Mouse (Mus musculus) CH12.LX (cell line): Measurements from ENCODE around the gene Mcur1. TPM values are rescaled to one million over a fixed set of nuclear protein-coding genes. Genes with fewer than 3 reads are reported as not detected.

Experiments used
- polyA plus RNA-seq: library from polyadenylated mRNA; unstranded; fragments of >175 nt; gene quantifications from 2 replicates; pipeline ENCODE4 v1.2.1, GENCODE M21; 2012; ENCODE audit warnings: low read depth; ENCODE audit not compliant: insufficient read length
- total RNA-seq, 2 experiments: library from RNA; depleted of rRNA; stranded (reverse); fragments of 300-350 nt in 1 of 2; fragments of >200 nt in 1 of 2; gene quantifications; 2 replicates each; pipeline ENCODE4 v1.2.3; 2012 to 2014

Gene Mcur1
- total and polyA plus RNA-seq, 3 experiments: 4.7 to 12.5 (median 6.3) TPM

Other genes starting within 250 kb of the Mcur1 start
- 6.3 and 8.2 TPM in 2 replicates for gene Sirt5, start 194.7 kb downstream of the Mcur1 start, total RNA-seq (2012; rRNA removed)
- gene Sirt5, start 194.7 kb downstream of the Mcur1 start, total RNA-seq (2014; rRNA removed): 11.3 and 12.8 TPM in 2 replicates
- 9.3 and 11.3 TPM in 2 replicates for gene Sirt5, start 194.7 kb downstream of the Mcur1 start, polyA plus RNA-seq
- gene Nol7, start 161.8 kb downstream of the Mcur1 start, total RNA-seq (2012; rRNA removed): 165 and 167 TPM in 2 replicates
- gene Nol7, start 161.8 kb downstream of the Mcur1 start, total RNA-seq (2014; rRNA removed): 260 and 278 TPM in 2 replicates
- 317 and 329 TPM in 2 replicates for gene Nol7, start 161.8 kb downstream of the Mcur1 start, polyA plus RNA-seq
- 22.0 and 23.3 TPM in 2 replicates for gene Ranbp9, start 78.9 kb downstream of the Mcur1 start, total RNA-seq (2012; rRNA removed)
- gene Ranbp9, start 78.9 kb downstream of the Mcur1 start, total RNA-seq (2014; rRNA removed): 27.4 and 31.8 TPM in 2 replicates
- 33.3 and 37.6 TPM in 2 replicates for gene Ranbp9, start 78.9 kb downstream of the Mcur1 start, polyA plus RNA-seq
- not detected in 2 replicates for gene Rnf182, start 55.5 kb upstream of the Mcur1 start, total RNA-seq (2012; rRNA removed)
- gene Rnf182, start 55.5 kb upstream of the Mcur1 start, total RNA-seq (2014; rRNA removed): not detected in 2 replicates
- not detected in 2 replicates for gene Rnf182, start 55.5 kb upstream of the Mcur1 start, polyA plus RNA-seq
- 103 and 129 TPM in 2 replicates for gene Cd83, start 224.6 kb upstream of the Mcur1 start, total RNA-seq (2012; rRNA removed)
- 298 and 307 TPM in 2 replicates for gene Cd83, start 224.6 kb upstream of the Mcur1 start, total RNA-seq (2014; rRNA removed)
- 106 and 109 TPM in 2 replicates for gene Cd83, start 224.6 kb upstream of the Mcur1 start, polyA plus RNA-seq